Mouse (Mus musculus): ENCODE measurements around the gene Col24a1. TPM values are rescaled to one million over a fixed set of nuclear protein-coding genes. Genes with fewer than 3 reads are reported as not detected.

Col24a1 gene
- 0.60 TPM for polyA plus RNA-seq (2014; fragmentation: Illumina TruSeq; extraction: RNeasy Lipid Tissue Mini Kit (QIAGEN cat#74804); ENCODE audit: low read depth, low replicate concordance)

DNA sequence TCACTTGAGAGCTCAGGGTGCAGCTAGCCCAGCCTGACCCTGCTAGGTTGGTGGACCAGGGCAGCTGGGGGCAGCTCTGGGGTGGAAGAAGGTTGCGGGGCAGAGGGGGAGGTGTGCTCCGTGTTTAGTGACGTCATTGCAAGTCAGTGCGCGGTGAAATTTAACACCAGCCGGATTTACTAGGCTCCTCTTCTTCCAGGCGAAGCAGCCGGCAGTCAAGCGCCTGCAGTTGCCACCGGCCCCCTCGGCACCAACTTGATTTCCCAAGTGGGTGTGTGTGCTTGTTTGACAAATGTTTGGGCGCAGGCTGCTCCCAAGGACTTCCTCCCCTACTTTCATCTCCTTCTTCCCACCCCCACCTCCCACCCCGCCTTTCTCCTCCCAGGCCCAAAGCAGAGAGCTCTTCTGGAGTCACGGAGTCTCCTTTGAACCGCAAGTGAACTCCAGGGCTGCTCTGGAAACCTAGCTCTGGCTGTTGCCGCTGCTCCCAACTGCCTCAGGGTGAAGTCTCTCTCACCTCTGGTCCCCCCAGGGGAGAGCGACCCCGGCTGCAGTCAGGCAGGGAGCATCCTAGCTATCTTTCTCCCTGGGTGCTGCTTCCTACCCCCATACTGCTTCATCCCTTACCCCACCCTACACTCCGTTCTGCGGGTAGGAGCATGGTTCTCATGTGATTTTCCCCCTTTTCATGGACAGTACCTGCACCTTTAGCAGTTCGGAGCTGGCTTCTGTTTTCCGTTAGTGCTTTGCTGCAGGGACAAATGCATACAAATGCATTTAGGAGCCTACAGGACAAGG lies at the start of gene Col24a1:
Col24a1 (plus strand) TSS at position 136 of the 798 bp plus-strand sequence.

DNA sequence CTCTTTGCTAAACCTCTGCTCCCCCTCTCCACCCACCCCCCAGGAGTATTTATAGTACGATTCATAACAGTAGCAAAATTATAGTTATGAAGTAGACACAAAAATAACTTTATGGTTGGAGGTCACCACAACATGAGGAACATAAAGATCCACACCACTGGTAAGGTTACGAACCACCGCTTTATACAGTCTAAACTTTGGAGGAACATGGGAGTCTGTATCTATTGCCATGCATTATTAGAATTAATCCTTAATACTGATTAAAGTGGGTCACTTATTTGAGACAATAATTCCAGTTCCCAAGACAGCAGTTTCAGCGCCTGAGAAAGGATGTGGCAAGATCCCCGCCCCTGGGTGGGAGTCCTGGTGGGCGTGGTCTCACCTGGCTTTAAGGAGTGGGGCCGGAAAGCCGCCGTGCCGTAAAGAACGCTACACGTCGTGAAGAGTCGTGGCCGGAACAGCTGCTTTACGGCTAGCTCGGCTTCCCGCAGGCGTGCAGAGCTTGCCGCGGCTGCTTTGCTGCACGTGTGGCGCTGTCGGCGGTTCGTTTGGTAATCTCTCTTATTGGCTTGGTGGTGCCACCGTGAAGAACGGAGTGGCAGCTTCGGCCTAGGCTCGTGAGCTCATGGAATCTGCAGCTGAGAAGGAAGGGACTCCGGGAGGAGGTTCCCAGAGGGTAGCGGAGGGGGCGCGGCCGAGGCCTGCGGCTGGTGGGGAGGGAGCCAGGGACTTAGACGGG lies 283.6 kb downstream of the Col24a1 start, which contains the start of gene Znhit6:
Znhit6 (plus strand) TSS at position 463 of the 739 bp plus-strand sequence.

Other genes starting within 250 kb of the Col24a1 start
- gene Clca2, start 193.0 kb upstream of the Col24a1 start, polyA plus RNA-seq (2014; fragmentation: Illumina TruSeq; extraction: RNeasy Lipid Tissue Mini Kit (QIAGEN cat#74804); ENCODE audit: low read depth, low replicate concordance) = 0.13 TPM
- 129 TPM for gene Odf2l, start 173.9 kb upstream of the Col24a1 start, polyA plus RNA-seq (2014; fragmentation: Illumina TruSeq; extraction: RNeasy Lipid Tissue Mini Kit (QIAGEN cat#74804); ENCODE audit: low read depth, low replicate concordance)